In the genomic region with DNA sequence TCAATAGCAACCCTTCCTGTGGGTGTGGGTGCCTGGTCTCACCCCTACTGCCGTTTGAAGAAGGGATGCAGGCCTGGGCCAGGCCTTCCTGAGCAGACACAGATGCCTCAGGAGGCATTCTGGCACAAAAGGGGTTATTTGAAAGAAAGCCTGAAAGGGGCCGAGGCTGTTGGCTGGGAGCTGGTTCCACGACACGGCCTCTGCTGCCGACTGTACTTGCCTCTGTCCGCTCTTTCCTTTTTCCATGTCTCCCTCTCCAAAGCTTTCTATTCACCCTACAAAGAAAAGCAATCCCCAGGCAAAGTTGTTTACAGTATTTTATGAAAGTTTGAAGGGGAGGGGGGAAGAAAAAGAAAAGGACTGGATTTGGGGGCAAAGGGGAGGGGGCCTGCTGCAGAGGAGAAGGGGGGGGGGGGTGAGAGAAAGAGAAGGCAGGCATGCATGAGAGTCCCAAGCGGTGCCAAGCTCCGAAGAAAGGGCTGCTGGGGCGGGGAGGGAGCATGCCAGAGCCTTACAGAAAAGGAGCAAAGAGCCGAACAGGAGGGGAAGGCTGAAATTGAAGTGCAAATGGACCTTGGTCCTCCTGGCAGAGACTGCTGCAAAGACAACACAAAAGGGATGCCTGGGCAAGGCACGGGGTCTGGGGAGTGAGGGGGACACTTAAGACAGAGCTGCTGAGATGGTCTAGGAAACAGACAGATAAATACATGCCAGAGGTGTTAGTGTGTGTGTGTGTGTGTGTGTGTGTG, we compare ENCODE assay signal across 8 mouse cellular contexts.
DNase-seq lines count a peak whose midpoint lies in the region; ATAC-seq and TF ChIP-seq lines count a peak whose summit lies in the region.

No protein-coding gene starts in this region.

- peak overlapping the region; percentile 13 for H3K4me2 ChIP-seq in limb, embryonic 14.5 days (replicated peaks; ENCODE audit: low read depth, low read length, severe bottlenecking)

- DNase-seq in layer of hippocampus, postnatal 10 days (ENCODE audit: low spot score in 2 of 2): peak; percentile 54 to 70
- DNase-seq in layer of hippocampus, postnatal 14 days (ENCODE audit: low spot score in 2 of 2): no peak
- peak; percentile 80 to 86 for DNase-seq in cerebellum, postnatal 10 days
- peak; percentile 55 to 58 for DNase-seq in heart, postnatal 10 days
- no peak for DNase-seq in limb, embryonic 14.5 days (ENCODE audit: low spot score)
- no peak for DNase-seq in ovary, postnatal 36 days (ENCODE audit: low spot score)
- DNase-seq in gastrocnemius, adult 18-20 months (ENCODE audit: low spot score): no peak
- DNase-seq in thymus, postnatal 10 days (ENCODE audit: low spot score in 2 of 2): no peak

- H3K4me1 ChIP-seq in limb, embryonic 14.5 days (ENCODE audit: control insufficient read depth, insufficient read depth, low read length): peaks cover 31% of the 10 kb centered on the region

- peak overlapping the region; percentile 67 for H3K27ac ChIP-seq in limb, embryonic 14.5 days (replicated peaks; ENCODE audit: low read depth, low read length)

- H3K27me3 ChIP-seq in limb, embryonic 14.5 days (ENCODE audit: control insufficient read depth, insufficient read depth, low read length): peaks cover 6% of the 10 kb centered on the region; the same call in 1 of the 2 replicates

- peak overlapping the region; percentile 1; the same call in 1 of the 2 replicates for H3K9ac ChIP-seq in limb, embryonic 14.5 days (ENCODE audit: low read depth, low read length, severe bottlenecking)

- no peak for ATAC-seq in limb, embryonic 14.5 days (ENCODE audit: low FRiP score, low read depth)

- intact Hi-C loops in heart, postnatal 10 days (cut with DNase I): no loop called here

- H3K36me3 ChIP-seq in limb, embryonic 14.5 days (ENCODE audit: control insufficient read depth, insufficient read depth, low read length): no peaks in the 10 kb centered on the region

- no peaks in the 10 kb centered on the region for H3K9me3 ChIP-seq in limb, embryonic 14.5 days (ENCODE audit: control insufficient read depth, low read length)

- H3K4me3 ChIP-seq in limb, embryonic 14.5 days (replicated peaks; ENCODE audit: low read length): no peak overlapping the region

- 11% methylated on average over 11 of the region's 11 CpGs for WGBS in limb, embryonic 14.5 days

- TF ChIP-seq POLR2A in limb, embryonic 14.5 days (IDR thresholded peaks at IDR 0.05; ENCODE audit: borderline replicate concordance, extremely low read depth, insufficient read depth, insufficient read length): no peak

Comparison
In these comparisons a context has a peak if more than half of its experiments do, and no peak if none do; other contexts are left out.
1. DNase-seq: peak in layer of hippocampus, postnatal 10 days (2 of 2), cerebellum, postnatal 10 days (2 of 2) and heart, postnatal 10 days (2 of 2); none in layer of hippocampus, postnatal 14 days (0 of 2), limb, embryonic 14.5 days (single experiment), ovary, postnatal 36 days (single experiment), gastrocnemius, adult 18-20 months (single experiment) and thymus, postnatal 10 days (0 of 2).